Mouse (Mus musculus): ENCODE measurements around the gene Cfb.
A peak's percentile ranks its signal among the peaks of the same experiment; 100 is the strongest.
"Not testable (repeated sequence)": the region's sequence is repeated elsewhere in the genome, so short reads cannot be mapped to it uniquely, and the experiment has no call there.

Cfb gene

GRCm38 (mm10) chr17:34837464-34838324, 24.6 kb downstream of the Cfb start:
- DNase-seq (ENCODE audit: low spot score) = no peak

- DNase-seq (ENCODE audit: low spot score) = peak; percentile 94
These were observed 25.5 kb downstream of the Cfb start, which contains the start of the genes Stk19 and Dxo for GRCm38 (mm10) chr17:34836856-34837221. Gene Stk19, minus strand, starts transcription at chr17:34836945. Gene Dxo, plus strand, starts transcription at chr17:34837019.

GRCm38 (mm10) chr17:34836155-34836855, 26.0 kb downstream of the Cfb start:
- no peak for DNase-seq (ENCODE audit: low spot score)

GRCm38 (mm10) chr17:34830776-34831175, 31.5 kb downstream of the Cfb start:
- not testable (repeated sequence) for DNase-seq (ENCODE audit: low spot score)

GRCm38 (mm10) chr17:34814818-34815370, 47.4 kb downstream of the Cfb start:
- no peak for DNase-seq (ENCODE audit: low spot score)

- peak; percentile 20 for DNase-seq (ENCODE audit: low spot score)
These were observed 48.6 kb downstream of the Cfb start for GRCm38 (mm10) chr17:34813747-34814146.

GRCm38 (mm10) chr17:34811275-34811674, 51.0 kb downstream of the Cfb start:
- no peak for DNase-seq (ENCODE audit: low spot score)

GRCm38 (mm10) chr17:34810811-34811210, 51.5 kb downstream of the Cfb start:
- DNase-seq (ENCODE audit: low spot score) = not testable (repeated sequence)

GRCm38 (mm10) chr17:34810411-34810810, 51.9 kb downstream of the Cfb start:
- DNase-seq (ENCODE audit: low spot score) = not testable (repeated sequence)

GRCm38 (mm10) chr17:34808599-34809205, 53.6 kb downstream of the Cfb start:
- no peak for DNase-seq (ENCODE audit: low spot score)

GRCm38 (mm10) chr17:34807176-34807575, 55.1 kb downstream of the Cfb start:
- DNase-seq (ENCODE audit: low spot score) = no peak

All from ovary, postnatal 36 days (tissue).